Mouse (Mus musculus) brain, embryonic 14.5 days (tissue): ENCODE results near the gene Gm8909.

Experiments
- CTCF ChIP-seq: fragments of 200-500 bp; IDR thresholded peaks from 2 replicates; pipeline ENCODE4 v1.5.1; 2012; ENCODE audit warnings: inconsistent platforms, mild to moderate bottlenecking, moderate library complexity, borderline replicate concordance; ENCODE audit not compliant: insufficient read depth, insufficient read length; ENCODE audit errors: extremely low read depth
- POLR2A ChIP-seq: fragments of 200-500 bp; IDR thresholded peaks from 2 replicates; pipeline ENCODE4 v1.6.1; 2012; ENCODE audit warnings: mild to moderate bottlenecking, inconsistent platforms, borderline replicate concordance; ENCODE audit not compliant: poor library complexity, insufficient read depth, insufficient read length, severe bottlenecking; ENCODE audit errors: extremely low read depth

- TF ChIP-seq CTCF = no peak
- no peak for TF ChIP-seq POLR2A
These were observed 26.1 kb upstream of the Gm8909 start for GRCm38 (mm10) chr17:36194471-36194870.
